Mouse (Mus musculus): ENCODE data around the gene Rbm20. TPM values are rescaled to one million over a fixed set of nuclear protein-coding genes. Genes with fewer than 3 reads are reported as not detected.

Rbm20 gene
- polyA plus RNA-seq, 1 experiment from 2014 or later = 0.96 TPM

- peak; percentile 39; the same call in 1 of the 2 replicates for ATAC-seq (ENCODE audit: insufficient read depth, low FRiP score, low read depth)
These were observed 49.2 kb downstream of the Rbm20 start for GRCm38 (mm10) chr19:53726340-53726739.

GRCm38 (mm10) chr19:53726755-53727154 lies 49.6 kb downstream of the Rbm20 start:
- no peaks in the 10 kb centered on the region for H3K27me3 ChIP-seq (replicated peaks)
- H3K9me3 ChIP-seq = no peaks in the 10 kb centered on the region
- H3K4me3 ChIP-seq (replicated peaks) = no peak overlapping the region
- H3K4me1 ChIP-seq = 0 out of 2 replicates have a peak, but pooled peaks cover 6% of the 10 kb centered on the region
- no peak overlapping the region for H3K27ac ChIP-seq
- no peak overlapping the region for H3K9ac ChIP-seq
- no peaks in the 10 kb centered on the region for H3K36me3 ChIP-seq
- H3K4me2 ChIP-seq = no peak overlapping the region
- ATAC-seq (ENCODE audit: insufficient read depth, low FRiP score, low read depth) = no peak
- WGBS = 69% methylated on average over 11 of the region's 11 CpGs

More at GRCm38 (mm10) chr19:53726340-53726739, 49.2 kb downstream of the Rbm20 start:
- no peaks in the 10 kb centered on the region for H3K36me3 ChIP-seq
- H3K4me3 ChIP-seq (replicated peaks) = no peak overlapping the region; the same call in 1 of the 2 replicates
- H3K4me2 ChIP-seq = peak overlapping the region; percentile 40; the same call in 1 of the 2 replicates
- no peak overlapping the region for H3K27ac ChIP-seq
- no peak overlapping the region for H3K9ac ChIP-seq
- WGBS = 31% methylated on average over 12 of the region's 12 CpGs
- no peaks in the 10 kb centered on the region for H3K27me3 ChIP-seq (replicated peaks)
- H3K4me1 ChIP-seq = 0 out of 2 replicates have a peak, but pooled peaks cover 6% of the 10 kb centered on the region
- H3K9me3 ChIP-seq = no peaks in the 10 kb centered on the region

- Histone ChIP-seq H3K9me3 (no peaks in the 10 kb centered on the region), H3K27me3 (replicated peaks) (no peaks in the 10 kb centered on the region), H3K4me3 (replicated peaks) (no peak overlapping the region), H3K4me2 (no peak overlapping the region), H3K36me3 (no peaks in the 10 kb centered on the region), H3K4me1 (0 out of 2 replicates have a peak, but pooled peaks cover 6% of the 10 kb centered on the region), H3K9ac (no peak overlapping the region), H3K27ac (no peak overlapping the region)
- ATAC-seq (ENCODE audit: insufficient read depth, low FRiP score, low read depth) = peak; percentile 68
- 48% methylated on average over 4 of the region's 4 CpGs for WGBS
These were observed 50.2 kb downstream of the Rbm20 start for GRCm38 (mm10) chr19:53727277-53727676.

GRCm38 (mm10) chr19:53727886-53728669 lies 51.0 kb downstream of the Rbm20 start:
- Histone ChIP-seq H3K27ac (no peak overlapping the region), H3K27me3 (replicated peaks) (no peaks in the 10 kb centered on the region), H3K36me3 (no peaks in the 10 kb centered on the region), H3K4me1 (0 out of 2 replicates have a peak, but pooled peaks cover 6% of the 10 kb centered on the region), H3K4me2 (no peak overlapping the region), H3K4me3 (replicated peaks) (no peak overlapping the region), H3K9me3 (no peaks in the 10 kb centered on the region), H3K9ac (no peak overlapping the region)
- no peak for ATAC-seq (ENCODE audit: insufficient read depth, low FRiP score, low read depth)
- 61% methylated on average over 9 of the region's 9 CpGs for WGBS

- Histone ChIP-seq H3K9me3 (no peaks in the 10 kb centered on the region), H3K4me2 (no peak overlapping the region), H3K27ac (no peak overlapping the region), H3K27me3 (replicated peaks) (no peaks in the 10 kb centered on the region), H3K4me1 (0 out of 2 replicates have a peak, but pooled peaks cover 6% of the 10 kb centered on the region), H3K9ac (no peak overlapping the region), H3K36me3 (no peaks in the 10 kb centered on the region), H3K4me3 (replicated peaks) (no peak overlapping the region)
- no peak for ATAC-seq (ENCODE audit: insufficient read depth, low FRiP score, low read depth)
- WGBS = 74% methylated on average over 10 of the region's 10 CpGs
These were observed 52.8 kb downstream of the Rbm20 start for GRCm38 (mm10) chr19:53729919-53730318.

- Histone ChIP-seq H3K9me3 (no peaks in the 10 kb centered on the region), H3K4me3 (replicated peaks) (no peak overlapping the region), H3K27ac (no peak overlapping the region), H3K27me3 (replicated peaks) (no peaks in the 10 kb centered on the region), H3K9ac (no peak overlapping the region), H3K4me1 (0 out of 2 replicates have a peak, but pooled peaks cover 3% of the 10 kb centered on the region), H3K4me2 (no peak overlapping the region), H3K36me3 (no peaks in the 10 kb centered on the region)
- WGBS = 21% methylated on average over 7 of the region's 8 CpGs
- no peak for ATAC-seq (ENCODE audit: insufficient read depth, low FRiP score, low read depth)
These were observed 54.7 kb downstream of the Rbm20 start for GRCm38 (mm10) chr19:53731761-53732201.

- no peak overlapping the region for H3K9ac ChIP-seq
- H3K9me3 ChIP-seq = no peaks in the 10 kb centered on the region
- H3K4me3 ChIP-seq (replicated peaks) = no peak overlapping the region
- H3K4me1 ChIP-seq = no peaks in the 10 kb centered on the region
- H3K4me2 ChIP-seq = no peak overlapping the region
- ATAC-seq (ENCODE audit: insufficient read depth, low FRiP score, low read depth) = no peak
- H3K27me3 ChIP-seq (replicated peaks) = no peaks in the 10 kb centered on the region
- WGBS = 55% methylated on average over 5 of the region's 5 CpGs
- H3K27ac ChIP-seq = no peak overlapping the region
- H3K36me3 ChIP-seq = no peaks in the 10 kb centered on the region
These were observed 57.7 kb downstream of the Rbm20 start for GRCm38 (mm10) chr19:53734845-53735244.

GRCm38 (mm10) chr19:53738701-53739131 lies 61.6 kb downstream of the Rbm20 start:
- 67% methylated on average over 6 of the region's 6 CpGs for WGBS
- no peak for ATAC-seq (ENCODE audit: insufficient read depth, low FRiP score, low read depth)
- H3K27me3 ChIP-seq (replicated peaks) = no peaks in the 10 kb centered on the region

GRCm38 (mm10) chr19:53739570-53740266 lies 62.6 kb downstream of the Rbm20 start:
- H3K36me3 ChIP-seq = no peaks in the 10 kb centered on the region
- WGBS = 76% methylated on average over 8 of the region's 8 CpGs

More at GRCm38 (mm10) chr19:53738701-53739131, 61.6 kb downstream of the Rbm20 start:
- Histone ChIP-seq H3K4me1 (no peaks in the 10 kb centered on the region), H3K27ac (no peak overlapping the region), H3K9me3 (no peaks in the 10 kb centered on the region), H3K36me3 (no peaks in the 10 kb centered on the region), H3K4me3 (replicated peaks) (no peak overlapping the region), H3K9ac (no peak overlapping the region), H3K4me2 (no peak overlapping the region)

GRCm38 (mm10) chr19:53740750-53741380 lies 63.8 kb downstream of the Rbm20 start:
- 57% methylated on average over 1 of the region's 1 CpGs for WGBS
- Histone ChIP-seq H3K36me3 (no peaks in the 10 kb centered on the region), H3K9ac (no peak overlapping the region), H3K9me3 (no peaks in the 10 kb centered on the region), H3K4me1 (no peaks in the 10 kb centered on the region), H3K27ac (no peak overlapping the region), H3K4me3 (replicated peaks) (no peak overlapping the region), H3K4me2 (no peak overlapping the region), H3K27me3 (replicated peaks) (no peaks in the 10 kb centered on the region)
- no peak for ATAC-seq (ENCODE audit: insufficient read depth, low FRiP score, low read depth)

More at GRCm38 (mm10) chr19:53739570-53740266, 62.6 kb downstream of the Rbm20 start:
- no peak for ATAC-seq (ENCODE audit: insufficient read depth, low FRiP score, low read depth)
- Histone ChIP-seq H3K4me2 (no peak overlapping the region), H3K27ac (no peak overlapping the region), H3K9ac (no peak overlapping the region), H3K4me3 (replicated peaks) (no peak overlapping the region), H3K9me3 (no peaks in the 10 kb centered on the region), H3K4me1 (no peaks in the 10 kb centered on the region), H3K27me3 (replicated peaks) (no peaks in the 10 kb centered on the region)

GRCm38 (mm10) chr19:53741902-53742301 lies 64.8 kb downstream of the Rbm20 start:
- no peak overlapping the region for H3K4me2 ChIP-seq
- no peaks in the 10 kb centered on the region for H3K4me1 ChIP-seq
- no peaks in the 10 kb centered on the region for H3K27me3 ChIP-seq (replicated peaks)
- no peaks in the 10 kb centered on the region for H3K36me3 ChIP-seq
- no peak for ATAC-seq (ENCODE audit: insufficient read depth, low FRiP score, low read depth)
- H3K4me3 ChIP-seq (replicated peaks) = no peak overlapping the region
- no peak overlapping the region for H3K27ac ChIP-seq
- 61% methylated on average over 3 of the region's 3 CpGs for WGBS
- H3K9ac ChIP-seq = no peak overlapping the region
- H3K9me3 ChIP-seq = no peaks in the 10 kb centered on the region
